Mouse (Mus musculus) embryonic fibroblast, embryonic 13.5 days (primary cell): ENCODE data around the gene Pdcd1lg2. TPM values are rescaled to one million over a fixed set of nuclear protein-coding genes. Genes with fewer than 3 reads are reported as not detected.

Experiments used
- H3K27ac ChIP-seq: 2 replicates; pipeline ENCODE4 v1.5.1; 2012; ENCODE audit warnings: low read length, control low read depth, inconsistent platforms; ENCODE audit not compliant: insufficient read depth
- H3K4me1 ChIP-seq: 2 replicates; pipeline ENCODE4 v1.6.1; 2011; ENCODE audit warnings: low read length; ENCODE audit not compliant: control insufficient read depth, insufficient read depth
- H3K4me3 ChIP-seq: 2 replicates; pipeline ENCODE4 v1.5.1; 2011; ENCODE audit warnings: mild to moderate bottlenecking, control low read depth, low read length; ENCODE audit not compliant: insufficient read depth
- CTCF ChIP-seq: IDR thresholded peaks from 2 replicates; pipeline ENCODE4 v1.5.1; 2011; ENCODE audit warnings: mild to moderate bottlenecking, control low read depth, low read length, moderate library complexity, borderline replicate concordance; ENCODE audit not compliant: insufficient read depth
- POLR2A ChIP-seq: IDR thresholded peaks from 2 replicates; pipeline ENCODE4 v1.6.1; 2011; ENCODE audit warnings: low read depth, mild to moderate bottlenecking, control low read depth, low read length, moderate library complexity
- polyA plus RNA-seq: library from polyadenylated mRNA; stranded (reverse); fragments of >200 nt; gene quantifications from 2 replicates; pipeline ENCODE4 v1.2.4, GENCODE M21; 2011; ENCODE audit warnings: low read depth; ENCODE audit not compliant: missing spikeins, insufficient read length

The Pdcd1lg2 gene
- polyA plus RNA-seq, 1 experiment, result not detected

- H3K4me1 ChIP-seq, result no peaks in the 10 kb centered on the region
- H3K4me3 ChIP-seq, result no peak overlapping the region
- H3K27ac ChIP-seq, result no peak overlapping the region
- no peak for TF ChIP-seq CTCF
- no peak for TF ChIP-seq POLR2A
Observed at GRCm38 (mm10) chr19:29379839-29380603, 30.7 kb upstream of the Pdcd1lg2 start.

DNA sequence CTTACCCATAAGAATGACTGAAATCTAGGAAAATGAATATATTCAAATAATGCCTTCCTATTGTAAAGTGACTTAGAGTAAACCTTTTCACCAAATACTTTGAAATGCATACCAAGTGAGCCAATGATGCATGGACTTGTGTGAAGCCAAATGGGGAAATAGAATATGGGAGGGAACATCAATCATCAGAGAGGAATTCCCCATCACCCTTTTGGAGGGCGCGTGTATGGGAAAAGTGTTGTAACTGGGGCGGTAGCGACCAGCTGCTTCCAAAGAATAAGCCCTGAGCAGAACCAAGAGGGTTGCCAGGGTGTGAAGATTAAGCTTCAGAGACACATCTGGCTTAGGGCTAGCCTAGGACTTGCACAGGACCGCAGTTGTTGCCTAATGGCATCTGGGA lies 27.4 kb upstream of the Pdcd1lg2 start:
- Histone ChIP-seq H3K4me1 (no peaks in the 10 kb centered on the region), H3K27ac (no peak overlapping the region), H3K4me3 (no peak overlapping the region)
- no peak for TF ChIP-seq POLR2A
- TF ChIP-seq CTCF, result no peak

DNA sequence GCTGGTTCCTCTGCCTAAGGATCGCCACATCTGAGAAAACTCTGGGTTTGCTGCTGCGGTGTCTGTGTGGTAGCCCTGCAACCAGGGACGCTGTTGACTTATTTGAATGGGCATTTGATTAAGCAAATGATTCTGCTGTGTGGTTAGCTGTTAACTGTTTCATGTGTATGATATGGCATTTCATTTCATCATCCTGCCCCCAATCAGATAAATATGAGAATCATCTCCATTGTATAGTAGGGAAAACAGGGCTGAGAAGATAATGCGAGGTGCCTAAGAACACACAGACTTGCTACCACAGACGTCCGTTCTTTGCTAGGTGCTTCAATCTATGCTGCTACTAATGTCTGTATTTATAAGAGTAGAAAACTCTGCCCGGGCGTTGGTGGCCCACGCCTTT lies 26.3 kb upstream of the Pdcd1lg2 start:
- Histone ChIP-seq H3K27ac (no peak overlapping the region), H3K4me3 (no peak overlapping the region), H3K4me1 (no peaks in the 10 kb centered on the region)
- no peak for TF ChIP-seq POLR2A
- TF ChIP-seq CTCF, result no peak

DNA sequence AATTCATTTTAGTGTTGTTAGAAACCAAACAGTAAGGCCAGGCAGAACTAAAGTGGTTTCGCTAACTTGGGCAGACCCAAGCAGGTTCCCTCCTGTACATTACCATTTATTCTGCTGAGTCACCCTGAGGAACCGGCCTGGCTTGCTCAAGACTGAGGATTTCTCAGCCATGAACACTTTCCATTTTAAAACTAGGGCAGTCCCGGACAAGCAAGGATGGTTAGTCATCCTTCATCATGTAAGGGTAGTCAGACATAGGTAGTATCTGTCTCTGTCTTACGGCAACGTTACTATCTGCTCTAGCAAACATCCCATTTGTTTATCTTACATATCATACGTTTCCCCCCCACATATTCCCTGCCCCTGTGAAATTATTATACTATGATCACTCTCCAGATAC lies 25.7 kb upstream of the Pdcd1lg2 start:
- Histone ChIP-seq H3K27ac (no peak overlapping the region), H3K4me1 (no peaks in the 10 kb centered on the region), H3K4me3 (no peak overlapping the region)
- TF ChIP-seq POLR2A (no peak), CTCF (no peak)

DNA sequence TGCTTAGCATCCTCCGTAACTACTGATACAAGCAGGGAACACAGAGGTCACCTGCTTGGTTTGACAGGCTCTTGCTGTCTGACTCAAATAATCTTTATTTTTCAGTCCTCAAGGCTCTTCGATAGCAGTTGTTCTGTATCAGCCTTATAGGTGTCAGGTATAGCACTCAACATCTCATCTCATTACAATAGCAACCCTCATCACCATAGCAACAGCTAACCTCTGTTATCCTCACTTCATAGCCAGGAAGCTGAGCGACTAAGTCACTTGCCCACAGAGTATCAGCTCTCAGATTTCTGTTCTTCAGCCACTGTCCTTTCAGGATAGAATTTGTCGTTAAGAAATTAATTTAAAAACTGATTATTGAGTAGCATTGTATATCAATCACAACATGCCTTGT lies 24.9 kb upstream of the Pdcd1lg2 start:
- TF ChIP-seq POLR2A (no peak), CTCF (no peak)
- Histone ChIP-seq H3K4me1 (no peaks in the 10 kb centered on the region), H3K27ac (no peak overlapping the region), H3K4me3 (no peak overlapping the region)

- H3K4me3 ChIP-seq, result no peak overlapping the region
- no peak overlapping the region for H3K27ac ChIP-seq
- no peaks in the 10 kb centered on the region for H3K4me1 ChIP-seq
- TF ChIP-seq POLR2A (no peak), CTCF (no peak)
Observed at GRCm38 (mm10) chr19:29388818-29389217, 21.9 kb upstream of the Pdcd1lg2 start.

- no peak for TF ChIP-seq POLR2A
- TF ChIP-seq CTCF, result no peak
- no peak overlapping the region for H3K27ac ChIP-seq
- H3K4me3 ChIP-seq, result no peak overlapping the region
- no peaks in the 10 kb centered on the region for H3K4me1 ChIP-seq
Observed at GRCm38 (mm10) chr19:29390483-29390882, 20.2 kb upstream of the Pdcd1lg2 start.

DNA sequence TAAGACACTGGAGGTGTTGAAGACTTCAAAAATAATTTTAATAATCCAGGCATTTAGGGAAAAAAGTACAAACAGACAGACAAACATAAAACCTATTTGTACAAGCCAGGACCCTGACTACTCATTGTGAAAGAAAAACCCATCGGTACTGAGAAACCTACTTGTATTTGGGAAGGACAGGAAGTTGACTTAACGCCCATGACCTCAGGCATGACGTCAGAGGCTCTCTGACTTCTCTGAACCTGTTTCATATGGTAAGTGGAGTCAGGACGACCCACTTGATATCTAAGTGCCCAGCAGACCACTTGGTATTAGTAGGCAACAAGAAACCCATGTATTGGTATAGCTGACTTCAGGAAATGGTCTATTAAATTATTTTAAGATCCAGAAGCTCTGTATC lies 19.4 kb upstream of the Pdcd1lg2 start:
- Histone ChIP-seq H3K27ac (no peak overlapping the region), H3K4me1 (no peaks in the 10 kb centered on the region), H3K4me3 (no peak overlapping the region)
- no peak for TF ChIP-seq POLR2A
- no peak for TF ChIP-seq CTCF

DNA sequence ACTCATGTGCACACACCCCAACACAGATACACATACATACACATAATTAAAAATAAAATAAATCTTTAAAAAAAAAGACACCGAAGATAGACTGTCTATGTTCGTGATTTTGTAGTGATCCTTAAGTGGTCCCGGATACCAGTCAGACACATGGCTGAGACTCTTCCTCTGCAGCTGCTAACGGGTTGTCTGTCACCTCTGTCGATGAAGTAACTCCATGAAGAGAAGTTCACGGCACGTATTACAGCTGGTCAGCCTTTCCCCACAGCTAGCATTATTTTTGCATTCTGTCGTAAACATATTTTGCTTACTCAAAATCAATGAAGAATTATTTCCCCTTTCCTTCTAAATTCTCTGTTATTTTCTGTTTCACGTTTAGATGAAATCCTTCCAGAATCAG lies 17.4 kb upstream of the Pdcd1lg2 start:
- Histone ChIP-seq H3K27ac (no peak overlapping the region), H3K4me1 (no peaks in the 10 kb centered on the region), H3K4me3 (no peak overlapping the region)
- no peak for TF ChIP-seq CTCF
- TF ChIP-seq POLR2A, result no peak

DNA sequence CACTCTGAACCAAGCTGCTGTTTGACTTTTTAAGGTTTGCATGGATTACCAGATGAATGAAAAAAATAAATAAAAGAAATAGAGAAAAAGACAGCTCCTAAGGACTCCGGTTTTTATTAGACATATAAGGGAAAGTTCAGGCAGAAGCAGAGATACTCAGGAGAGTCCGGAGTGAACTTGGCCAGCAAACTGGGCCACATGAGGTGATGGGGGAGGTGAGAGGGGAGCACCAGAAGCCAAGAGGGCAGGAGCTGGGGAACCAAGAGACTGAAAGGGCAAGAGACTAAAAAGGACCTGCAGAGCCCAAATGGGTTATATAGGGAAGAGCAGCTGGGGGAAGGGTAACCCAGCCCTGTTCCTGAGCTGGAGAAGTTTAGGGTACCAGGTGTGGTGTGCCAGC lies 16.0 kb upstream of the Pdcd1lg2 start:
- Histone ChIP-seq H3K4me1 (no peaks in the 10 kb centered on the region), H3K27ac (no peak overlapping the region), H3K4me3 (no peak overlapping the region)
- TF ChIP-seq POLR2A (no peak), CTCF (no peak)
